Mouse (Mus musculus) C2C12 (cell line): ENCODE measurements around the gene Hypm. TPM values are rescaled to one million over a fixed set of nuclear protein-coding genes. Genes with fewer than 3 reads are reported as not detected.

ENCODE experiments used
- H3K27me3 ChIP-seq: one replicate; pipeline ENCODE4 v1.6.1; 2011; ENCODE audit not compliant: control insufficient read depth, insufficient read depth, insufficient read length
- H3K36me3 ChIP-seq: one replicate; pipeline ENCODE4 v1.6.1; 2011; ENCODE audit not compliant: control insufficient read depth, insufficient read depth
- H3K4me3 ChIP-seq: one replicate; pipeline ENCODE4 v1.5.1; 2011; ENCODE audit warnings: mild to moderate bottlenecking, control low read depth; ENCODE audit not compliant: poor library complexity, insufficient read depth, severe bottlenecking
- H3K79me2 ChIP-seq: one replicate; pipeline ENCODE4 v1.6.1; 2011; ENCODE audit not compliant: control insufficient read depth, insufficient read depth
- H3K79me3 ChIP-seq: one replicate; pipeline ENCODE4 v1.6.1; 2011; ENCODE audit warnings: low read depth, control low read depth
- H3ac ChIP-seq: one replicate; pipeline ENCODE3; 2011; ENCODE audit warnings: low read depth; ENCODE audit not compliant: control insufficient read depth, insufficient read length
- CEBPB ChIP-seq: IDR thresholded peaks from one replicate; pipeline ENCODE4 v1.6.1; 2011; ENCODE audit warnings: low read depth, mild to moderate bottlenecking, control low read depth, moderate library complexity
- CTCF ChIP-seq: IDR thresholded peaks from one replicate; pipeline ENCODE4 v1.5.1; 2011; ENCODE audit not compliant: control insufficient read depth, insufficient read depth, insufficient read length
- FOSL1 ChIP-seq: IDR thresholded peaks from one replicate; pipeline ENCODE4 v1.8.0; 2011; ENCODE audit warnings: mild to moderate bottlenecking, low read length; ENCODE audit not compliant: poor library complexity, insufficient read depth, severe bottlenecking
- MAX ChIP-seq: IDR thresholded peaks from one replicate; pipeline ENCODE4 v1.6.1; 2011; ENCODE audit warnings: mild to moderate bottlenecking, control low read depth
- MYOD1 ChIP-seq: IDR thresholded peaks from one replicate; pipeline ENCODE4 v1.6.1; 2011; ENCODE audit warnings: low read depth; ENCODE audit not compliant: control insufficient read depth, insufficient read length
- MYOG ChIP-seq: IDR thresholded peaks from one replicate; pipeline ENCODE4 v1.6.1; 2011; ENCODE audit not compliant: control insufficient read depth, insufficient read length; ENCODE audit errors: extremely low read depth
- USF1 ChIP-seq: IDR thresholded peaks from one replicate; pipeline ENCODE4 v1.6.1; 2011; ENCODE audit warnings: low read depth, mild to moderate bottlenecking, control low read depth, moderate library complexity
- long read RNA-seq, 2 experiments: library from polyadenylated mRNA; unstranded; transcript quantifications; one replicate each; pipeline ENCODE4 v2.0.0; 2019 to 2020
- polyA plus RNA-seq: library from polyadenylated mRNA; unstranded; fragments of >200 nt; fragmentation: generic; extraction: Trizol; gene quantifications from one replicate; pipeline ENCODE4 v1.2.1, GENCODE M21; 2012; ENCODE audit warnings: missing spikeins

The Hypm gene
- not detected for polyA plus RNA-seq
- long read RNA-seq, experiment 1, partial matches to known transcripts: 0 of 1 reads
- long read RNA-seq, experiment 1, other reads (novel, unspliced or antisense): 1 of 1 reads
- long read RNA-seq, experiment 2: 0 reads

GRCm38 (mm10) chrX:9846628-9847027, at the start of gene Hypm:
TSS of gene Hypm (plus strand) at chrX:9846928.
- no peaks in the 10 kb centered on the region for H3K79me2 ChIP-seq
- H3K79me3 ChIP-seq: no peaks in the 10 kb centered on the region
- no peaks in the 10 kb centered on the region for H3K36me3 ChIP-seq
- no peak within 1 kb of the TSS for H3ac ChIP-seq
- H3K4me3 ChIP-seq: no peak within 1 kb of the TSS
- no peaks in the 10 kb centered on the region for H3K27me3 ChIP-seq
- TF ChIP-seq USF1 (no peak), MAX (no peak), MYOG (no peak), CTCF (no peak), FOSL1 (no peak), MYOD1 (no peak), CEBPB (no peak)

DNA sequence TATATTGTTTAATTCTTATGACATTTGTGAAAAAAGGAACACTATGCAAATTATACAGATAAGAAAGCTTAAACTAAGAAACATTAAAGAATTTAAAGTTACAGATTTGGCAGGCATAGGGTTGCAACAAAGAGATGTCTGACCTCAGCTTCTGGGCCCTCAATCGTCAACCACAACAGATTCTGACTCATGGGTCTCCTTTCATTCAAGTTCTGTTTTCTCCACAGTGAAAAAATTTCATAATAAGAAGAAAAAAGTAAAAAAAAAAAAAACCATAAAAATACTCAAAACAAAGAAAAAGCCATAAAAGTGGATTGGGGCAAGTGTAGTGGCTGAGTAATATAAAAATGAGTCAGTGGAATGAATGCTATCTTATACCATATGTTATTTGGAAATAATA, 36.6 kb upstream of the Hypm start:
- Histone ChIP-seq H3K79me3 (no peaks in the 10 kb centered on the region), H3K27me3 (no peaks in the 10 kb centered on the region), H3K79me2 (no peaks in the 10 kb centered on the region), H3K36me3 (peaks cover 10% of the 10 kb centered on the region), H3ac (no peak overlapping the region), H3K4me3 (no peak overlapping the region)
- TF ChIP-seq MAX: no peak
- TF ChIP-seq MYOG: no peak
- peak; percentile 54 for TF ChIP-seq FOSL1
- TF ChIP-seq CEBPB: no peak

GRCm38 (mm10) chrX:9812469-9812868, 34.3 kb upstream of the Hypm start:
- TF ChIP-seq MAX (no peak), MYOD1 (no peak), FOSL1 (no peak), CEBPB (no peak), USF1 (no peak), CTCF (no peak)

GRCm38 (mm10) chrX:9834779-9835178, 11.9 kb upstream of the Hypm start:
- Histone ChIP-seq H3K79me3 (peaks cover 3% of the 10 kb centered on the region), H3K4me3 (no peak overlapping the region), H3K79me2 (no peaks in the 10 kb centered on the region), H3K27me3 (no peaks in the 10 kb centered on the region), H3K36me3 (no peaks in the 10 kb centered on the region), H3ac (no peak overlapping the region)
- TF ChIP-seq FOSL1 (no peak), MYOD1 (no peak), MYOG (no peak), CTCF (no peak), CEBPB (no peak), MAX (no peak), USF1 (no peak)

More at GRCm38 (mm10) chrX:9812469-9812868, 34.3 kb upstream of the Hypm start:
- Histone ChIP-seq H3K79me2 (no peaks in the 10 kb centered on the region), H3K36me3 (peaks cover 10% of the 10 kb centered on the region), H3K4me3 (no peak overlapping the region), H3K79me3 (no peaks in the 10 kb centered on the region), H3K27me3 (no peaks in the 10 kb centered on the region), H3ac (no peak overlapping the region)

DNA sequence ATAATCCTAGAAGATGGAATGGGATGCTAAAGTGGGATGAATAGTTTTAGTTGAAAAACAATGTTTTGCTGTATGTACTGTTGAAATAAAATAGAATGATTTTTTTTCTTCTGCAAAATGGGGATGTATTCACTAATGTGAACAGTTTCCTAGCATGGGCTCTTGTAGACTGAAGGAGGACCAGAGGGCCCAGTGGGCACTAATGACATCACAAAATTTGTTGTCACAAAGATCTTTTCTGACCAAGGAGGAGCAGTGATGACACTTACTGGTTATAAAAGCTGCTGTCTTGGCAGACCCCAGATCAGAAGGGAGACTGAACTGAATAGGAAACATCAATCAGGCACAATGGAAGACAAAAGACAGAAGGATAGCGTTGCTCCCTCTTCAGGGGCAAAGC, 2.7 kb downstream of the Hypm start, which contains the start of gene H2al3:
TSS of gene H2al3 (plus strand) at position 301 of the 400 bp plus-strand sequence.
- Histone ChIP-seq H3K36me3 (no peaks in the 10 kb centered on the region), H3K27me3 (no peaks in the 10 kb centered on the region), H3K79me3 (no peaks in the 10 kb centered on the region), H3ac (no peak within 1 kb of the TSS), H3K79me2 (no peaks in the 10 kb centered on the region), H3K4me3 (no peak within 1 kb of the TSS)
- no peak for TF ChIP-seq MAX
- no peak for TF ChIP-seq CTCF
- no peak for TF ChIP-seq CEBPB
- no peak for TF ChIP-seq USF1
- no peak for TF ChIP-seq MYOD1
- no peak for TF ChIP-seq MYOG
- no peak for TF ChIP-seq FOSL1

- Histone ChIP-seq H3K79me2 (no peaks in the 10 kb centered on the region), H3ac (no peak overlapping the region), H3K27me3 (no peaks in the 10 kb centered on the region), H3K4me3 (no peak overlapping the region), H3K79me3 (no peaks in the 10 kb centered on the region), H3K36me3 (no peaks in the 10 kb centered on the region)
- no peak for TF ChIP-seq CTCF
- TF ChIP-seq MAX: no peak
- TF ChIP-seq MYOD1: no peak
- TF ChIP-seq USF1: no peak
- no peak for TF ChIP-seq FOSL1
- no peak for TF ChIP-seq MYOG
Measured at GRCm38 (mm10) chrX:9861859-9862258, 15.1 kb downstream of the Hypm start.
